Mouse (Mus musculus): ENCODE data around the gene Nps. TPM values are rescaled to one million over a fixed set of nuclear protein-coding genes. Genes with fewer than 3 reads are reported as not detected.
A peak's percentile ranks its signal among the peaks of the same experiment; 100 is the strongest.
"Not testable (repeated sequence)": the region's sequence is repeated elsewhere in the genome, so short reads cannot be mapped to it uniquely, and the experiment has no call there.

Gene Nps
- total RNA-seq (2014; rRNA removed): not detected in 2 replicates
- polyA plus RNA-seq (2015; fragmentation: Nextera tagmentation; extraction: Ambion mirVana): 1.3 and 2.2 TPM in 2 replicates

DNA sequence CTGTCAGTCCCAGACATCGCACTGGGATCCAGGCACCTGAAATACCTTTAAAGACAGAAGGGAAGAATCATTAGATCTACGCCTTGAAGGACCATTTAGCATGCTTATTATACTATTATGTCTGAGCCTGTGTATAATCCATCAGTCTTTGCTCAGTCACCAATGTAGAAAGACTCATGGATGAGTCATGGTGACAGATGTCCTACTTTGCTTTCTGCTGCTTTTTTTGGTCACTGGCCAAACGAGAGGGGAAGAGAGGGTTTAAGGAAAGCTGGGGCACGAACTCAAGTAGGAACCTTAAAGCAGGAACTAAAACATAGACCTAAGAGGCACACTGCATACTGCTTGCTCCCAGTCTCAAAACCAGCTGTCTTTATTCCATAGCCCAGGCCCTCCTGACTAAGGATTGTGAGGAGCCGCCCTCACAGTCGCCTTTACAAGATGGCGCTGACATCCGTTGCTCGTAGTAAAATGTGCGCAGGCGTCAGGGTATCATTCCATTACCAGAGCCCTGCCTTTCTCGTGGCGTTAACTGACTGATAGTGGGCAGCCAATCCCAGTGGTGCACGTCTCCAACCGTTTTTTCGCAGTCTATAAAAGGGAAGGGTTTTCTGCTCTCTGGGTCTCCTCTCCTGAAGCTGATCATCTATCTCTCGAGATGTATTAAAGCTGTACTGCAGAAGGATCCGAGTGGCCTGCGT, at the start of gene Nps:
Gene Nps, plus strand, starts transcription at position 651 of the 701 bp plus-strand sequence.
- 91% methylated on average over 19 of the region's 19 CpGs for WGBS
- H3K4me1 ChIP-seq (ENCODE audit: insufficient read depth, low read length); H3K4me2 ChIP-seq (ENCODE audit: low read depth, low read length); H3K4me3 ChIP-seq (ENCODE audit: low read length); ATAC-seq; H3K9me3 ChIP-seq (ENCODE audit: low read length); DNase-seq (ENCODE audit: low spot score); H3K27me3 ChIP-seq (ENCODE audit: insufficient read depth, low read length); H3K36me3 ChIP-seq (ENCODE audit: insufficient read depth, low read length); H3K9ac ChIP-seq (replicated peaks; ENCODE audit: low read length); H3K27ac ChIP-seq: not testable (repeated sequence)

DNA sequence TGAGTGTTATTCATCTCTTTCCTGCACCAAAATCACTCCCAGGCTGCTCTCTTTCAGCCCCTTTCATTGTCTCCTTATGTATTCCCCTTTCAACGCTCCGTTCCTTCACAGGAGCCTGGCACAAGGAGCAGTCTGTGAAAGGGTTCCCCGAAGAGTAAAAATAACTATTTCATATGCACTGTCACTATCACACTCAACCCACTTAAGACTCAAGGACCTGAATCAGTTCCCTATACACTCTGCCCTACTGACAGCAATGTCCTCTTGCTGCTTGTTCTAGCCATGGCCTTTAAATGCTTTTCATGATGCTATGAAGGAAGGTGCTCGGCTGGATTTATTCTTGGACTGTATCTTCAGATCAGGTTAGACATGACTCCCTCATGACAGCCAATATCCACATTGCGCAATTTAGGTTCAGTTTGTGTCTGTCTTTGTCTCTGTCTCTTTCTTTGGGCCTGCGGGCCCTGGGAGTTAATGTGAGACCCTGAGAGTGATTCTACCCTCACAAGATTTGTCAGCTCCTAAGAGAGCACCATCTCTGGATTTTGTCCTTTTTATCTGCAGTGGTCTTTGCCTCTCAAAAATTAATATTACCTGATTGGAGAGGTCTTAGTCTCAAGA, 49.4 kb upstream of the Nps start:
- H3K27ac ChIP-seq: no peak overlapping the region
- H3K27me3 ChIP-seq (ENCODE audit: insufficient read depth, low read length): no peaks in the 10 kb centered on the region
- DNase-seq (ENCODE audit: low spot score): no peak
- no peak overlapping the region for H3K4me3 ChIP-seq (ENCODE audit: low read length)
- no peak overlapping the region for H3K4me2 ChIP-seq (ENCODE audit: low read depth, low read length)
- no peaks in the 10 kb centered on the region for H3K4me1 ChIP-seq (ENCODE audit: insufficient read depth, low read length)
- no peak for TF ChIP-seq CTCF (IDR thresholded peaks at IDR 0.05; ENCODE audit: low read depth)
- H3K9me3 ChIP-seq (ENCODE audit: low read length): no peaks in the 10 kb centered on the region
- H3K9ac ChIP-seq (replicated peaks; ENCODE audit: low read length): no peak overlapping the region
- H3K36me3 ChIP-seq (ENCODE audit: insufficient read depth, low read length): no peaks in the 10 kb centered on the region
- no peak for ATAC-seq
- 82% methylated on average over 6 of the region's 6 CpGs for WGBS

DNA sequence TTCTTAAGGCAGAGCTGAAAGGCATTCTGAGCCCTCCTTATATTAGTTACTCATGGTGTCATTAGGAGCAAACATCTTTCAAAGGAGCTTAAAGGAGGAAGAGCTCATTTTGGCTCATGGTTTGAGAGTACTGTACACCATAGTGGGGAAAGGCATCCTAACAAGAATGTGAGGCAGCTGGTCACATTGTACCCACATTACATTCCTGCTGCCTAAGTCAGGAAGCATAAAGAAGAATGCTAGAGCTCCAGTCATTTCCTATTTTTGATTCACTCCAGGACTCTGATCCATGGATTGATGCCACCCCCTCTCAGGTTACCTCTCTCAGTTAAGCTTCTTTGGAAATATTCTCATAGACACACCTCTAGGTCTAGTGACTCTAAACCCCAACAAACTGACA, 48.2 kb upstream of the Nps start:
- no peak for DNase-seq (ENCODE audit: low spot score)
- TF ChIP-seq CTCF (IDR thresholded peaks at IDR 0.05; ENCODE audit: low read depth): no peak
- H3K27ac ChIP-seq: no peak overlapping the region

DNA sequence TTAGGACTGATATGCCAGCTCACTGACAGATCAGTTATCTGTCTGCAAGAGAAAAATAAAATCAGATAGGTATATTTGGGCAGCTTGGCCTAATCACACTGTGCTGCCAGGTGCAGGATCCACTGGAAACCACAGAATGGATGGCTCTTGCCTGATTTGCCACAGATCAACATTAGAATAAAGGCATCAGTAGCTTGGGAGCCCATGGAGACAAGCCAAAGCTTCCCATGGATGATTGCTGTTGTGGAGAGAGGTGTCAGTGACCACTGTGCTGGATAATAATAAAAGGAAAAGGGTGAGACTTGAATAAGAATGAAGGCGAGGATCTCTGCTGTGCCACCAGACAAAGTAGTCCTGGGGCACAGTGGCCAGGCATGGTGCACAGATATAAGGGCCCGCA, 47.7 kb upstream of the Nps start:
- ATAC-seq: no peak
- Histone ChIP-seq H3K9ac (replicated peaks; ENCODE audit: low read length) (no peak overlapping the region), H3K4me1 (ENCODE audit: insufficient read depth, low read length) (no peaks in the 10 kb centered on the region), H3K9me3 (ENCODE audit: low read length) (no peaks in the 10 kb centered on the region), H3K27me3 (ENCODE audit: insufficient read depth, low read length) (no peaks in the 10 kb centered on the region), H3K4me3 (ENCODE audit: low read length) (no peak overlapping the region), H3K4me2 (ENCODE audit: low read depth, low read length) (no peak overlapping the region), H3K36me3 (ENCODE audit: insufficient read depth, low read length) (no peaks in the 10 kb centered on the region), H3K27ac (no peak overlapping the region)
- whole genome bisulfite sequencing: 69% methylated on average over 2 of the region's 2 CpGs
- TF ChIP-seq CTCF (IDR thresholded peaks at IDR 0.05; ENCODE audit: low read depth): no peak
- peak; percentile 40 for DNase-seq (ENCODE audit: low spot score)

More for the DNA sequence above, 48.2 kb upstream of the Nps start:
- Histone ChIP-seq H3K36me3 (ENCODE audit: insufficient read depth, low read length) (no peaks in the 10 kb centered on the region), H3K4me1 (ENCODE audit: insufficient read depth, low read length) (no peaks in the 10 kb centered on the region), H3K27me3 (ENCODE audit: insufficient read depth, low read length) (no peaks in the 10 kb centered on the region), H3K4me3 (ENCODE audit: low read length) (no peak overlapping the region), H3K4me2 (ENCODE audit: low read depth, low read length) (no peak overlapping the region), H3K9ac (replicated peaks; ENCODE audit: low read length) (no peak overlapping the region), H3K9me3 (ENCODE audit: low read length) (no peaks in the 10 kb centered on the region)
- ATAC-seq: no peak

DNA sequence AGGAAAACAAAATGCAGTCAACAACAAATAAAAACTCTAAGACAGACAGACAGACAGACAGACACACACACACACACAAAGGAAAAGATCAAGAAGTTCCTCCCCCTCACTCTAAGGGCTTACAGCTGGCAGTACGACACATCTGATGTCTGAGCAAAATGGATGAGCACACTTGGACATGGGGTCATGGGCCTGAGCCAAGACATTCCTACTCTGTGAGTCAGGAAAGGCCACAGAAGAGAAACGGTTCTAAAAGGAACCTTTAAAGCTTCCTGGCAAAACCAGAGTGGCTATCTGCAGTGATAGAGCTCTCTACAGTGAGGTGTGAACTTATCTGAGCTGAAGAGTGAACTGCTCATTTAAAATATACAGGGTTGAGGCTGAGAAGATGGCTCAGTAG, 46.0 kb upstream of the Nps start:
- no peak overlapping the region for H3K4me3 ChIP-seq (ENCODE audit: low read length)
- H3K9ac ChIP-seq (replicated peaks; ENCODE audit: low read length): no peak overlapping the region
- no peak overlapping the region for H3K4me2 ChIP-seq (ENCODE audit: low read depth, low read length)
- H3K27me3 ChIP-seq (ENCODE audit: insufficient read depth, low read length): no peaks in the 10 kb centered on the region
- no peaks in the 10 kb centered on the region for H3K36me3 ChIP-seq (ENCODE audit: insufficient read depth, low read length)
- no peak for DNase-seq (ENCODE audit: low spot score)
- no peak overlapping the region for H3K27ac ChIP-seq
- no peaks in the 10 kb centered on the region for H3K9me3 ChIP-seq (ENCODE audit: low read length)
- WGBS: 32% methylated on average over 2 of the region's 2 CpGs
- no peaks in the 10 kb centered on the region for H3K4me1 ChIP-seq (ENCODE audit: insufficient read depth, low read length)
- ATAC-seq: no peak
- no peak for TF ChIP-seq CTCF (IDR thresholded peaks at IDR 0.05; ENCODE audit: low read depth)

DNA sequence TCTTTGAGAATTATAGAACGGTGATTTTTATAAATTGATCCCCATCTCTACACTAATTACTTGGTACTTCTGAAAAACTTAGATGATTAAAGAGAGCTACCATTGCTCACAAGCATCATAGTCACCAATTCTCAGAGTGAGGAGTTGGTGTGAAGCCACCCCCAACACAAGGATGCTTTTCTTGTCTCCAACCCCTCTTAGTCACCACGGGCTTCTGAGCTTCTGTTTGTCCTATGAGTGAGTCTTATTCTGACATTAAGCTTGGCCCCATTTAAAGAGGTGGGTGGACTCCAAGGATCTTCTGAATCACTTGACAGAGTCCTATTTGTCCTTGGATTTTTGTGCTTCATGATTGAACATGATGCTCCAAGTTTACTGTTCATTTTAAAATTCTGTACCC, 37.0 kb upstream of the Nps start:
- H3K9ac ChIP-seq (replicated peaks; ENCODE audit: low read length): no peak overlapping the region
- H3K36me3 ChIP-seq (ENCODE audit: insufficient read depth, low read length): no peaks in the 10 kb centered on the region
- no peak overlapping the region for H3K4me3 ChIP-seq (ENCODE audit: low read length)
- DNase-seq (ENCODE audit: low spot score) (no peak), ATAC-seq (no peak)
- TF ChIP-seq CTCF (IDR thresholded peaks at IDR 0.05; ENCODE audit: low read depth): no peak
- 84% methylated on average over 2 of the region's 2 CpGs for WGBS
- no peak overlapping the region for H3K4me2 ChIP-seq (ENCODE audit: low read depth, low read length)
- no peak overlapping the region for H3K27ac ChIP-seq
- no peaks in the 10 kb centered on the region for H3K4me1 ChIP-seq (ENCODE audit: insufficient read depth, low read length)
- H3K9me3 ChIP-seq (ENCODE audit: low read length): no peaks in the 10 kb centered on the region
- H3K27me3 ChIP-seq (ENCODE audit: insufficient read depth, low read length): no peaks in the 10 kb centered on the region

DNA sequence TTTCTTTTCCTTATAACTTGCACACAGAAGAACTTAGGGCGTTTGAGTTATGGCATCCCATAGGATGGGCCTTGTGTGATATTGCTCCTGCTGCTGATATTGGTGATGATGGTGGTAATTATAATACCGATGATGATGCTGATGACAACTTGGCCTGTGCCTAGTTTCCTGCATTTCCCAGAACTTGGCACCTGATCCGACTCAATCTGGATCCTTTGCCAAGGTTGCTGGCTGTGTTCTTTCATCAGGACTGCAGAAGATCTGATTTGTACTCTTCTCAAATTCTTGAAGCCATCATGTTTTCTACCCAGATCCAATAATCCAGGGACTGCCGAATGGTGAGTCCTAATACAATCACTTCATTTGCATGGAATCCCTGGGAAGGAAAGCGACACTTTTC, 32.5 kb upstream of the Nps start:
- DNase-seq (ENCODE audit: low spot score) (no peak), ATAC-seq (no peak)
- Histone ChIP-seq H3K4me3 (ENCODE audit: low read length) (no peak overlapping the region), H3K27me3 (ENCODE audit: insufficient read depth, low read length) (no peaks in the 10 kb centered on the region), H3K9ac (replicated peaks; ENCODE audit: low read length) (no peak overlapping the region), H3K4me1 (ENCODE audit: insufficient read depth, low read length) (no peaks in the 10 kb centered on the region), H3K36me3 (ENCODE audit: insufficient read depth, low read length) (no peaks in the 10 kb centered on the region), H3K4me2 (ENCODE audit: low read depth, low read length) (no peak overlapping the region), H3K27ac (no peak overlapping the region), H3K9me3 (ENCODE audit: low read length) (no peaks in the 10 kb centered on the region)
- no peak for TF ChIP-seq CTCF (IDR thresholded peaks at IDR 0.05; ENCODE audit: low read depth)
- 81% methylated on average over 5 of the region's 5 CpGs for WGBS

Measured in hindbrain, postnatal 0 days (tissue).